9 mouse cellular contexts compared by ENCODE assay signal in genomic region chr15:82224602-82225215, GRCm38 (mm10). TPM values are rescaled to one million over a fixed set of nuclear protein-coding genes. Genes with fewer than 3 reads are reported as not detected.
DNase-seq lines count a peak whose midpoint lies in the region; ATAC-seq lines count a peak whose summit lies in the region.
"Had no signal": no experiment of that assay in that cellular context is flagged by ENCODE, and none has a peak within 500 bp of the region (broad histone marks: within the 10 kb centered on the region; RNA-seq: fewer than 3 reads in every experiment).

No protein-coding gene starts in this region.

- intact Hi-C loops in left cerebral cortex, postnatal 36 days (cut with DNase I) = no loop called here

- H3K4me3 ChIP-seq in kidney, embryonic 14.5 days (ENCODE audit: low read length) = peak overlapping the region; percentile 30; the same call in 1 of the 2 replicates
- no peak overlapping the region for H3K4me3 ChIP-seq in forebrain, embryonic 11.5 days (ENCODE audit: low read depth, low read length)
- no peak overlapping the region; the same call in 1 of the 2 replicates for H3K4me3 ChIP-seq in neural tube, embryonic 14.5 days (ENCODE audit: low read depth, low read length)

- peaks cover 18% of the 10 kb centered on the region for H3K27me3 ChIP-seq in kidney, embryonic 14.5 days (ENCODE audit: control insufficient read depth, insufficient read depth, low read length)
- peaks cover 12% of the 10 kb centered on the region for H3K27me3 ChIP-seq in forebrain, embryonic 11.5 days (ENCODE audit: control insufficient read depth, insufficient read depth, low read length)
- H3K27me3 ChIP-seq in neural tube, embryonic 14.5 days (ENCODE audit: control insufficient read depth, insufficient read depth, low read length) = 0 out of 2 replicates have a peak, but pooled peaks cover 3% of the 10 kb centered on the region

- no peak overlapping the region for H3K9ac ChIP-seq in kidney, embryonic 14.5 days (ENCODE audit: low read depth, low read length)
- H3K9ac ChIP-seq in forebrain, embryonic 11.5 days (ENCODE audit: low read length) = no peak overlapping the region
- H3K9ac ChIP-seq in neural tube, embryonic 14.5 days (replicated peaks; ENCODE audit: low read depth, low read length) = no peak overlapping the region

- H3K4me2 ChIP-seq in kidney, embryonic 14.5 days (replicated peaks; ENCODE audit: low read depth, low read length) = peak overlapping the region; percentile 55
- peak overlapping the region; percentile 68; the same call in 1 of the 2 replicates for H3K4me2 ChIP-seq in forebrain, embryonic 11.5 days (ENCODE audit: low read depth, low read length, severe bottlenecking)
- H3K4me2 ChIP-seq in neural tube, embryonic 14.5 days (ENCODE audit: low read depth, low read length) = peak overlapping the region; percentile 59

- H3K4me1 ChIP-seq in kidney, embryonic 14.5 days (ENCODE audit: control insufficient read depth, insufficient read depth, low read length) = peaks cover 12% of the 10 kb centered on the region; the same call in 1 of the 2 replicates
- peaks cover 5% of the 10 kb centered on the region for H3K4me1 ChIP-seq in forebrain, embryonic 11.5 days (replicated peaks; ENCODE audit: control insufficient read depth, insufficient read depth, low read length)
- peaks cover 5% of the 10 kb centered on the region; the same call in 1 of the 2 replicates for H3K4me1 ChIP-seq in neural tube, embryonic 14.5 days (ENCODE audit: control insufficient read depth, insufficient read depth, low read length)

- no peaks in the 10 kb centered on the region for H3K9me3 ChIP-seq in kidney, embryonic 14.5 days (ENCODE audit: control insufficient read depth, low read length)
- H3K9me3 ChIP-seq in forebrain, embryonic 11.5 days (ENCODE audit: control insufficient read depth, low read length) = no peaks in the 10 kb centered on the region
- H3K9me3 ChIP-seq in neural tube, embryonic 14.5 days (ENCODE audit: control insufficient read depth, low read length) = no peaks in the 10 kb centered on the region

- no peak for DNase-seq in kidney, adult 8-10 months
- DNase-seq in forebrain, embryonic 11.5 days (ENCODE audit: low spot score) = no peak
- peak; percentile 48 for DNase-seq in liver
- no peak for DNase-seq in left cerebral cortex, adult 11 months (ENCODE audit: low spot score)
- DNase-seq in cerebellum, adult 11-12 months = no peak
- no peak for DNase-seq in left cerebral cortex, postnatal 36 days (ENCODE audit: low spot score in 2 of 2)

- 36% methylated on average over 7 of the region's 7 CpGs for WGBS in kidney, embryonic 14.5 days
- 38% methylated on average over 7 of the region's 7 CpGs for WGBS in forebrain, embryonic 11.5 days
- WGBS in neural tube, embryonic 14.5 days = 47% methylated on average over 7 of the region's 7 CpGs

- no peaks in the 10 kb centered on the region for H3K36me3 ChIP-seq in kidney, embryonic 14.5 days (ENCODE audit: control insufficient read depth, insufficient read depth, low read length)
- H3K36me3 ChIP-seq in forebrain, embryonic 11.5 days (ENCODE audit: control insufficient read depth, insufficient read depth, low read length) = no peaks in the 10 kb centered on the region
- no peaks in the 10 kb centered on the region for H3K36me3 ChIP-seq in neural tube, embryonic 14.5 days (ENCODE audit: control insufficient read depth, insufficient read depth, low read length)

- no peak overlapping the region for H3K27ac ChIP-seq in kidney, embryonic 14.5 days (ENCODE audit: low read depth, low read length)
- H3K27ac ChIP-seq in forebrain, embryonic 11.5 days (ENCODE audit: low read depth, low read length) = no peak overlapping the region
- no peak overlapping the region for H3K27ac ChIP-seq in neural tube, embryonic 14.5 days (ENCODE audit: low read depth, low read length)
- H3K27ac ChIP-seq: macrophage had no signal

- 0 out of 2 replicates have a peak, but pooled peaks have one; percentile 29 for ATAC-seq in kidney, embryonic 14.5 days (ENCODE audit: low FRiP score, low TSS enrichment)
- no peak for ATAC-seq in forebrain, embryonic 11.5 days (replicated peaks; ENCODE audit: low FRiP score)
- ATAC-seq in neural tube, embryonic 14.5 days (ENCODE audit: low read depth) = peak; percentile 24; the same call in 1 of the 2 replicates

RNA-seq across cellular contexts. Expression of gene Tnfrsf13c, which starts 0.5 kb away (rescaled TPM):
- 0.12 and 0.13 TPM in 2 replicates for polyA plus RNA-seq in kidney, embryonic 14.5 days (2014; fragmentation: Nextera tagmentation; extraction: Ambion mirVana)
- 0.35 and 0.64 TPM in 2 replicates for polyA plus RNA-seq in forebrain, embryonic 11.5 days (2014; fragmentation: Nextera tagmentation; extraction: Ambion mirVana)
- polyA plus RNA-seq in neural tube, embryonic 14.5 days (2014; fragmentation: Nextera tagmentation; extraction: Ambion mirVana) = 0.32 and 1.4 TPM in 2 replicates
- 1 to 10 TPM in 1 of 2 experiments, under 1 TPM in 1; 0.22 to 1.1 TPM for total RNA-seq in left cerebral cortex, postnatal 36 days (2021)

RNA-seq across cellular contexts. Expression of gene Shisa8, which starts 12.1 kb away (rescaled TPM):
- polyA plus RNA-seq in kidney, embryonic 14.5 days (2014; fragmentation: Nextera tagmentation; extraction: Ambion mirVana) = 0.80 and 1.1 TPM in 2 replicates
- 0.87 and 1.2 TPM in 2 replicates for polyA plus RNA-seq in forebrain, embryonic 11.5 days (2014; fragmentation: Nextera tagmentation; extraction: Ambion mirVana)
- polyA plus RNA-seq in neural tube, embryonic 14.5 days (2014; fragmentation: Nextera tagmentation; extraction: Ambion mirVana) = 2.9 and 6.9 TPM in 2 replicates
- 1 to 10 TPM; 3.6 to 4.7 TPM for total RNA-seq in left cerebral cortex, postnatal 36 days (2021)
- polyA plus RNA-seq: macrophage had no signal

RNA-seq across cellular contexts. Expression of gene Cenpm, which starts 19.8 kb away (rescaled TPM):
- 83.3 and 116 TPM in 2 replicates for polyA plus RNA-seq in kidney, embryonic 14.5 days (2014; fragmentation: Nextera tagmentation; extraction: Ambion mirVana)
- polyA plus RNA-seq in forebrain, embryonic 11.5 days (2014; fragmentation: Nextera tagmentation; extraction: Ambion mirVana) = 91.6 and 100 TPM in 2 replicates
- polyA plus RNA-seq in neural tube, embryonic 14.5 days (2014; fragmentation: Nextera tagmentation; extraction: Ambion mirVana) = 11.2 and 12.0 TPM in 2 replicates
- 1 to 10 TPM; 3.1 to 4.1 TPM for total RNA-seq in left cerebral cortex, postnatal 36 days (2021)

RNA-seq across cellular contexts. Expression of gene 1500009C09Rik, which starts 27.5 kb away (rescaled TPM):
- polyA plus RNA-seq in kidney, embryonic 14.5 days (2014; fragmentation: Nextera tagmentation; extraction: Ambion mirVana) = not detected in 2 replicates
- polyA plus RNA-seq in forebrain, embryonic 11.5 days (2014; fragmentation: Nextera tagmentation; extraction: Ambion mirVana) = 2.2 and 2.4 TPM in 2 replicates
- 6.5 and 13.3 TPM in 2 replicates for polyA plus RNA-seq in neural tube, embryonic 14.5 days (2014; fragmentation: Nextera tagmentation; extraction: Ambion mirVana)
- 100 to 1,000 TPM in 1 of 2 experiments, 10 to 100 TPM in 1; 97.8 to 105 TPM for total RNA-seq in left cerebral cortex, postnatal 36 days (2021)
- polyA plus RNA-seq: macrophage had no signal

RNA-seq across cellular contexts. Expression of gene Sept3, which starts 50.0 kb away (rescaled TPM):
- polyA plus RNA-seq in kidney, embryonic 14.5 days (2014; fragmentation: Nextera tagmentation; extraction: Ambion mirVana) = 8.6 and 15.8 TPM in 2 replicates
- 157 and 162 TPM in 2 replicates for polyA plus RNA-seq in forebrain, embryonic 11.5 days (2014; fragmentation: Nextera tagmentation; extraction: Ambion mirVana)
- 395 and 439 TPM in 2 replicates for polyA plus RNA-seq in neural tube, embryonic 14.5 days (2014; fragmentation: Nextera tagmentation; extraction: Ambion mirVana)
- 100 to 1,000 TPM; 503 to 533 TPM for total RNA-seq in left cerebral cortex, postnatal 36 days (2021)
